Mouse (Mus musculus) liver, adult (tissue): Measurements from ENCODE around the gene Ccdc159.

Experiments used
- GATA4 ChIP-seq: IDR thresholded peaks from 2 replicates; pipeline ENCODE4 v1.6.1; 2014; ENCODE audit warnings: mild to moderate bottlenecking, low read length; ENCODE audit not compliant: insufficient replicate concordance

The Ccdc159 gene

DNA sequence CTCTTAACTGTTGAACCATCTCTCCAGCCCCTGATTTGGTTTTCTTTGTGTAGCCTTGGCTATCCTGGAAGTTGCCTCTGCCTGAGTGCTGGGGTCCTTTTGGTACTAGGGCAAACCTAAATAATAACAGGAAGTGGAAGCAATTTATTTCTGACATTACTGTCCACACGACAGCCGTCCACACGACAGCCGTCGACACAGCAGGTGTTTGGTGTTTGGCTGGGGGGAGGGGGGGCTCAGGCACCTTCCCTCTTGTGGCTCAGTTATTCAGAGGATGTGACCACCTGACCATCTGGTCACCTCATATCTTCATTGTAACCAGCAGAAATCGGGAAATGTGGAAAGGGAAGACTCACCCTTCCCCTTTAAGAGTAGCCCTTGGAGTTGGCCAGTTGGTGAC is 41.6 kb downstream of the Ccdc159 start:
- TF ChIP-seq GATA4 = no peak

DNA sequence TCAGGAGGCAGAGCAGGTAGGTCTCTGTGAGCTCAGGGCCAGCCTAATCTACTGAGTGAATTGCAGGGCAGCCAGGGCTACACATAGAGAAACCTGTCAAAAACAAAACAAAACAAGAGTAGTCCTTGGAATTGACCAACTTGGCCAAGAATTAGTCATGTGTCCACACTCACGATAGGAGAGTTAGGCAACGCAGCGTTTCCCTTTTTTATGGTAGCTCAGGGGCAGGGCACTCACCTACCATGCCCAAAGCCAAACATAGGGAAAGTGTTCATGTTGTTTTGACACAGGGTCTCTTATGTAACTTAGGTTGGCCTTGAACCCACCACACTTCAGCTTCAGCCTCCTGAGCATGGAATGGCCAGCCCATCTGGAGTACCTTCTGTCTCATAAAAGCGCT is 42.0 kb downstream of the Ccdc159 start:
- TF ChIP-seq GATA4 = no peak

DNA sequence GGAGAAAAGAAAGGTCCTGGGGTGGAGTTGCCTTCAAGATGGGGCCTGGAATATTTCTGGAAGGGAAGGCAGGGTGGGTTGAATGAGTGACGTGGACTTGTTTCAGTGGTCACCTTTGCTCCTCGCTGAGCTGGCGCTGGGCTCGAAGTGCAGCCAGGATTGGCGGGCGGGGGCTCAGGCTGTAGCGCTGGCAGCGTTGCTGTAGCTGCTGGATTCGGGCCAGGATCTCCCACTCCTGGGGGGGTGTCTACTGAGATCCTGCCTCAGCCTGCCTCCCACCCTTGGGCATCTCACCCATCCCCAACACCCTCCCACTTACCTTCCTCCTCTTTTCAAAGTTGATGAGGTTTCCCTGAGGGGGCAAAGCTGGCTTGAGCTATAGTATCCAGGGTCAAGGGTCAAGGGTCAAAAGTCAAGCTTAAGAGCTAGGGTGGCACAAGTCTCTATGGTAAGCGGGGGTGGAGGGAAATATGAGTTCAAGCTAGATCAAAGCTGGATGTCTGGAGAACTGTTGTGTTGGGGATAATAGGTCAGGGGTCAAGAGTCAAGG is 49.4 kb downstream of the Ccdc159 start:
- TF ChIP-seq GATA4 = no peak

DNA sequence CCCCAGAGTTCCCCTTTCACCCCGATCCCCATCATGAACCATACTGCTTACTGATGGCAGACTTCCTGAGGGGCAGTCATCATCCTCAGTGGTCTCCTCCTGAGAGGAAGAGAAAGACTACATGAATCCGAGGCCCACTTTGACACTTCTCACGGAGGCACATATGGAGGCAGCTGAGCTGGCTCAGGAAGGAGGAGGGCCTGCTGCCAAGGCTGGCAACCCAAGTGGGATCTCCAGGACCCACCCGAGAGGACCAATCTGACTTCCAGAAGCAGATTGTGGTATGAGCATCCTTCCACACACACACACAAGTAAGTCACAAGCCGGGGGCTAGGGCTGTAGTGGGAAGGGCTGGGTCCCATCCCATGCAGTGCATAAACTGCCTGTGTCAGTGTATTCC is 50.1 kb downstream of the Ccdc159 start:
- TF ChIP-seq GATA4 = no peak

DNA sequence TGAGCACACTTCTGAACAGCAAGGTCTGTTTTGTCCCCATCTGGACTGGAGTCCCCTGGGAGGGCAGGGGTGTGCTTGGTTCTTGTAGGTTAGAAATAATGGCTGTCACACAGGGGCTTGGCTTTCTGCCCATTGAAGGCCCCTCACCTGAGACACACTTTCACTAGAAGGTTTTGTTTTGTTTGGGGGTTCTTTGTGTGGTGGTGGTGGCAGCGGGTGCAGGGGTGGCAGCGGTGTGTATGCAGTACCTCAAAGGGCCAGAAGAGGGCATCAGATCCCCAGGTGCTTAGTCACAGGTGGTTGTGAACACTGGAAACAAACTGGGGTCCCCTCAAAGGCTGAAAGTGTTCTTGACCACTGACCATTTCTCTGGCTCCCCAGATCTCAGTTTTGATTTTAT is 50.7 kb downstream of the Ccdc159 start:
- no peak for TF ChIP-seq GATA4

DNA sequence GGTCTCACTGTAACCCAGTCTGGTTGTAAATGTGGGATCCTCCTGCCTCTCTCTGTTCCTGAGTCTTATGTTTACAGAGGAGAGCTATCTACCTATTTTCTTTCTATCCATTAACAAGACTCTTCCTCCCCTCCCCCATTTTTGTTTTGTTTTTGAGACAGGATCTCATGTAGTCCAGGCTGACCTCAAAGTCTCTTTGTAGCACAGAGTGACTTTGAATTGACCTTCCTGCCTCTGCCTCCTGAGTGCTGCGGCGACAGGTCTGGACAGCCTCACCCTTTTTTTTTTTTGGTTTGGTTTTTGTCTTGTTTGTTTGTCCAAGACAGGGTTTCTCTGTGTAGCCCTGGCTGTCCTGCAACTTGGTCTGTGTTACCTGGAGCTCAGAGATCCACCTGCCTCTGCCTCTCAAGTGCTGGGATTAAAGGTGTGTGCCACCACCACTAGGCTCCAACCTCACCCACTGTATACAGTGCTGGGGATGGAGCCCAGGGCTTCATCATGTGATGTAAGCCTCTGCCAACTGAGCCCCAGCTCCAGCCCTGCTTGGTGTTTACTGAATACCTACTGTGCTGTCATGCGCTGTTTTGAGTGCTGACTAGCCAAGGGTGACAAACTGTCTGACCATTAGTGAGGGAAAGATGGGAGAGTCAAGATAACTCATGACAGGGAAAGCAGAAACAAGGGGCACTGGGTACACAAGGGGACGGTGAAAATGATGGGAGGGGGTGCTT is 51.3 kb downstream of the Ccdc159 start:
- TF ChIP-seq GATA4 = no peak

DNA sequence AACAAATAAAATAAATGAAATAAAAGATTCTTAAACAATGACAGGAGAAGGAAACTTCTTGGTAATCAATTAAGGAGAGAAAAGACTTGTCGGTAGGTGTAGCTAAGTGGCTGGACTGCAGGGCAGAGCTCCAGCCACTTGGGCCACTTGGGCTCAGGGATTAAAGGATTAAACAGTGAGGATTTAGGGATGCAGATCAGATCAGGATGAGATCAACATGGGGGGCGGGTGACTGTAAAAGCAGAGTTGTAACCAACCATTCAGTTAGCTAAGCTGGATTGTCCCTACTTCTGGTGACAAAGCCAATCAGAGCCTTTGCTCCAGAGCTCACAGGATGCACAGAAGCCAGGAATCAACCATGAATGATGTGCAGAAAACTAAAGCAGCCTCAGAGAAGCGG is 56.6 kb downstream of the Ccdc159 start:
- no peak for TF ChIP-seq GATA4
